Mouse (Mus musculus): ENCODE results near the gene Retn. TPM values are rescaled to one million over a fixed set of nuclear protein-coding genes. Genes with fewer than 3 reads are reported as not detected.

Gene Retn
- total RNA-seq, 2 experiments from 2014 or later = 1.1 TPM

DNA sequence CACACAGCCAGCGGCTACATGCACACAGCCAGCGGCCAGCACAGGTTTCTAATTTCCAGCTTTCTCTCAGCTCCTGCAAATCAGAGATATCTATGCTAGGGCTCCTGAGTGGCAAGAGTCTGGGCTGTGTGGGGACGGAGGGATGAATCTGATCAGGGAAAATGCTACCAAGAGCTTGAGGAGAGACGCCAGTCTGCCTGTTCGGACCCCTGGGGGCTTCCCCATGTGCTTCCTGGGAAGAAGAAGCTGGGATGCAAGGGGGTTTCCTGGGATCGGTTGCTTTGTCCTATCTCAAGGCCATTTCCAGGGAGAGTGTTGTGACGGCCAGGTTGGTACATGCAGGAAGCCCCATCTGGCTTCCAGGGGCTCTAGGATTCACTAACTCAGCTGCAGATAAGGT is 52.0 kb downstream of the Retn start:
- no peak for DNase-seq (ENCODE audit: low spot score in 2 of 2)

Other genes with a start within 250 kb of the Retn start
- gene Pex11g, start 188.1 kb upstream of the Retn start, total RNA-seq (2021) = 1 to 10 TPM in 1 of 2 experiments, under 1 TPM in 1; 0.87 to 1.7 TPM
- gene Tex45, start 184.9 kb upstream of the Retn start, total RNA-seq (2021) = under 1 TPM; 0.20 to 0.32 TPM
- 10 to 100 TPM; 27.7 to 29.0 TPM for gene Zfp358, start 162.6 kb upstream of the Retn start, total RNA-seq (2021)
- 10 to 100 TPM; 66.2 to 79.4 TPM for gene Mcoln1, start 155.3 kb upstream of the Retn start, total RNA-seq (2021)
- 10 to 100 TPM; 67.7 to 76.2 TPM for gene Pnpla6, start 140.4 kb upstream of the Retn start, total RNA-seq (2021)
- gene C330021F23Rik, start 87.8 kb upstream of the Retn start, total RNA-seq (2021) = not detected
- 10 to 100 TPM; 58.1 to 68.1 TPM for gene Camsap3, start 68.5 kb upstream of the Retn start, total RNA-seq (2021)
- 10 to 100 TPM; 33.9 to 34.1 TPM for gene Xab2, start 34.5 kb upstream of the Retn start, total RNA-seq (2021)
- gene Pet100, start 34.2 kb upstream of the Retn start, total RNA-seq (2021) = 100 to 1,000 TPM in 1 of 2 experiments, 10 to 100 TPM in 1; 83.3 to 101 TPM
- gene Pcp2, start 30.2 kb upstream of the Retn start, total RNA-seq (2021) = not detected
- gene Stxbp2, start 24.8 kb upstream of the Retn start, total RNA-seq (2021) = 10 to 100 TPM; 50.2 to 61.8 TPM
- gene Mcemp1, start 10.0 kb downstream of the Retn start, total RNA-seq (2021) = under 1 TPM; 0.38 to 0.39 TPM
- 10 to 100 TPM; 23.0 to 24.6 TPM for gene Fcor, start 16.6 kb downstream of the Retn start, total RNA-seq (2021)
- gene Trappc5, start 20.5 kb downstream of the Retn start, total RNA-seq (2021) = 10 to 100 TPM; 31.5 to 34.4 TPM
- gene Fcer2a, start 38.4 kb downstream of the Retn start, total RNA-seq (2021) = not detected
- gene Clec4g, start 64.9 kb downstream of the Retn start, total RNA-seq (2021) = not detected
- gene Cd209a, start 93.2 kb downstream of the Retn start, total RNA-seq (2021) = not detected
- gene Cd209e, start 198.5 kb downstream of the Retn start, total RNA-seq (2021) = not detected
- gene Cd209d, start 222.8 kb downstream of the Retn start, total RNA-seq (2021) = not detected